Mouse (Mus musculus) midbrain, postnatal 0 days (tissue): ENCODE results near the gene Fcho2. TPM values are rescaled to one million over a fixed set of nuclear protein-coding genes. Genes with fewer than 3 reads are reported as not detected.

Experiments
- ATAC-seq: fragments of 200-750 bp; cut with Nextera tagmentation; 2 replicates; pipeline ENCODE4 v1.8.0; 2017; ENCODE audit warnings: moderate number of reproducible peaks, mild to moderate bottlenecking, moderate TSS enrichment, moderate library complexity; ENCODE audit not compliant: low FRiP score
- DNase-seq: peaks from one replicate; pipeline ENCODE4 v3.0.0-alpha.2; 2015; ENCODE audit warnings: low spot score
- H3K27ac ChIP-seq: fragments of 300-500 bp; sonication (generic); 2 replicates; pipeline ENCODE4 v1.5.1; 2014; ENCODE audit warnings: low read depth, mild to moderate bottlenecking, low read length, mixed read lengths
- H3K27me3 ChIP-seq: fragments of 300-500 bp; sonication (generic); 2 replicates; pipeline ENCODE4 v1.6.1; 2014; ENCODE audit warnings: low read length, control low read depth, mixed read lengths; ENCODE audit not compliant: insufficient read depth
- H3K36me3 ChIP-seq: fragments of 300-500 bp; sonication (generic); 2 replicates; pipeline ENCODE4 v1.6.1; 2014; ENCODE audit warnings: low read length, control low read depth, mixed read lengths; ENCODE audit not compliant: insufficient read depth
- H3K4me1 ChIP-seq: fragments of 300-500 bp; sonication (generic); 2 replicates; pipeline ENCODE4 v1.6.1; 2014; ENCODE audit warnings: mild to moderate bottlenecking, control low read depth, antibody characterized with exemption, low read length, mixed read lengths; ENCODE audit not compliant: insufficient read depth
- H3K4me2 ChIP-seq: fragments of 300-500 bp; sonication (generic); 2 replicates; pipeline ENCODE4 v1.6.1; 2014; ENCODE audit warnings: low read depth, mild to moderate bottlenecking, low read length, mixed read lengths; ENCODE audit not compliant: poor library complexity, severe bottlenecking
- H3K4me3 ChIP-seq: fragments of 300-500 bp; sonication (generic); 2 replicates; pipeline ENCODE4 v1.5.1; 2014; ENCODE audit warnings: low read depth, mild to moderate bottlenecking, low read length, moderate library complexity
- H3K9ac ChIP-seq: fragments of 300-500 bp; sonication (generic); replicated peaks from 2 replicates; pipeline ENCODE4 v1.6.1; 2014; ENCODE audit warnings: mild to moderate bottlenecking, low read length, moderate library complexity, mixed read lengths; ENCODE audit not compliant: poor library complexity, severe bottlenecking
- H3K9me3 ChIP-seq: fragments of 300-500 bp; sonication (generic); 2 replicates; pipeline ENCODE4 v1.6.1; 2016; ENCODE audit warnings: low read length, control low read depth
- CTCF ChIP-seq: IDR thresholded peaks from 2 replicates; pipeline ENCODE4 v1.5.1; 2016; ENCODE audit warnings: antibody characterized with exemption, mild to moderate bottlenecking
- WGBS: fragments of 180-500 bp; shearing (Covaris S2); extraction: QIAGEN DNeasy Blood & Tissue Kit; methylation state at CpG from one replicate; pipeline ENCODE4 v1.1.7; 2014; 5-methylcytosine and 5-hydroxymethylcytosine counted together
- polyA plus RNA-seq: library from polyadenylated mRNA; unstranded; fragments of >200 nt; fragmentation: Nextera tagmentation; extraction: Ambion mirVana; gene quantifications from 2 replicates; pipeline ENCODE4 v1.2.1, GENCODE M21; 2015
- total RNA-seq: library from RNA; depleted of rRNA; stranded (reverse); fragments of >200 nt; gene quantifications from 2 replicates; pipeline ENCODE4 v1.2.3, GENCODE M21; 2014

Fcho2 gene
- total and polyA plus RNA-seq, 2 experiments from 2014 or later, result 15.1 to 16.4 TPM

GRCm38 (mm10) chr13:98813167-98813566 is 2.1 kb downstream of the Fcho2 start:
- ATAC-seq, result no peak
- H3K4me2 ChIP-seq, result peak overlapping the region; percentile 56; the same call in 1 of the 2 replicates
- 75% methylated on average over 2 of the region's 2 CpGs for WGBS
- H3K27me3 ChIP-seq, result no peaks in the 10 kb centered on the region
- peak overlapping the region; percentile 96; the same call in 1 of the 2 replicates for H3K4me3 ChIP-seq
- H3K36me3 ChIP-seq, result no peaks in the 10 kb centered on the region
- H3K9ac ChIP-seq, result no peak overlapping the region
- no peak for DNase-seq
- no peak overlapping the region for H3K27ac ChIP-seq
- TF ChIP-seq CTCF, result no peak
- no peaks in the 10 kb centered on the region for H3K4me1 ChIP-seq
- no peaks in the 10 kb centered on the region for H3K9me3 ChIP-seq

- no peaks in the 10 kb centered on the region for H3K36me3 ChIP-seq
- H3K9ac ChIP-seq, result no peak overlapping the region
- no peaks in the 10 kb centered on the region for H3K4me1 ChIP-seq
- no peak overlapping the region for H3K27ac ChIP-seq
- 79% methylated on average over 4 of the region's 4 CpGs for whole genome bisulfite sequencing
- DNase-seq, result no peak
- no peaks in the 10 kb centered on the region for H3K27me3 ChIP-seq
- H3K4me2 ChIP-seq, result no peak overlapping the region
- ATAC-seq, result no peak
- TF ChIP-seq CTCF, result no peak
- H3K4me3 ChIP-seq, result no peak overlapping the region
- no peaks in the 10 kb centered on the region for H3K9me3 ChIP-seq
Observed at GRCm38 (mm10) chr13:98812285-98812684, 3.0 kb downstream of the Fcho2 start.

DNA sequence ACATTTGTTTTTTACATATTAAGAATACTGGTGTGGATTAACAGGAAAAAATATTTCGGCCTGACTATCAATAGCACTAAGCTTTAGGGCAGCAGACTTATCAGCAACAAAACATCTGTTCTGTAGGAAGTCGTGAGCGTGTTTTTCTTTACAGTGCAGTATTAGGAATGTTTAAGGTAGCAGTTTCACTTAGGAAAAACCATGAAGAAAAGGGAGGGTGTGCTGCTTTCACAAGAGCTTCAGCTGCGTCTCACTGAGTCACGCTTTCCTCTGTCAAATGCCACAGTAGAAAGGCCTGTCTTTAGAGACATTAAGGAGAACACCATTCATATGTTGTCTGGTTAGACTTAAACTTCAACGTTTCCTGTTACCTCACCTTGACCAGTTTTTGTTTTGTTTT is 5.1 kb downstream of the Fcho2 start:
- ATAC-seq (no peak), DNase-seq (no peak)
- WGBS, result 63% methylated on average over 6 of the region's 6 CpGs
- no peaks in the 10 kb centered on the region for H3K9me3 ChIP-seq
- H3K4me3 ChIP-seq, result no peak overlapping the region
- no peak overlapping the region for H3K9ac ChIP-seq
- H3K4me2 ChIP-seq, result no peak overlapping the region
- H3K27ac ChIP-seq, result no peak overlapping the region
- H3K27me3 ChIP-seq, result no peaks in the 10 kb centered on the region
- no peaks in the 10 kb centered on the region for H3K36me3 ChIP-seq
- no peaks in the 10 kb centered on the region for H3K4me1 ChIP-seq
- TF ChIP-seq CTCF, result no peak

DNA sequence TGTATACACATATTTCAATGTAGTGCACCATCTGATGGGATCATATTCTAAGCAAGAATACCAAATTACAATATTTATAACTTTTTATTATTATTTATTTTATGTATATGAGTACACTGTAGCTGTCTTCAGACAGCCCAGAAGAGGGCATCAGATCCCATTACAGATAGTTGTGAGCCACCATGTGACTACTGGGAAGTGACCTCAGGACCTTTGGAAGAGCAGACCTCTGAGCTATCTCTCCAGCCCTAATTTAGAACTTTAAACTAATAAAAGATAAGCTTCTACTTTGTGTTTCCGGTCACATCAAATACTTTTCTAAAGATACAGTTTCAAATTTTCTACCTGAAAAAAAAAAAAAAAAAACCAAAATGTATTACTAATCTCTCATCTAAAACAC is 6.2 kb downstream of the Fcho2 start:
- no peak overlapping the region for H3K4me2 ChIP-seq
- H3K4me1 ChIP-seq, result no peaks in the 10 kb centered on the region
- TF ChIP-seq CTCF, result no peak
- no peaks in the 10 kb centered on the region for H3K27me3 ChIP-seq
- no peak overlapping the region for H3K4me3 ChIP-seq
- ATAC-seq (no peak), DNase-seq (no peak)
- H3K9ac ChIP-seq, result no peak overlapping the region
- no peaks in the 10 kb centered on the region for H3K36me3 ChIP-seq
- no peak overlapping the region for H3K27ac ChIP-seq
- H3K9me3 ChIP-seq, result no peaks in the 10 kb centered on the region
- 97% methylated on average over 1 of the region's 1 CpGs for WGBS

GRCm38 (mm10) chr13:98804480-98804879 is 10.8 kb downstream of the Fcho2 start:
- no peak overlapping the region for H3K4me3 ChIP-seq
- no peak overlapping the region for H3K9ac ChIP-seq
- no peak for TF ChIP-seq CTCF
- DNase-seq (no peak), ATAC-seq (no peak)
- H3K4me1 ChIP-seq, result no peaks in the 10 kb centered on the region
- H3K27me3 ChIP-seq, result no peaks in the 10 kb centered on the region
- no peaks in the 10 kb centered on the region; the same call in 1 of the 2 replicates for H3K9me3 ChIP-seq
- H3K27ac ChIP-seq, result no peak overlapping the region
- peaks cover 7% of the 10 kb centered on the region; the same call in 1 of the 2 replicates for H3K36me3 ChIP-seq
- H3K4me2 ChIP-seq, result no peak overlapping the region
- 97% methylated on average over 1 of the region's 1 CpGs for WGBS

GRCm38 (mm10) chr13:98803699-98804098 is 11.6 kb downstream of the Fcho2 start:
- Histone ChIP-seq H3K36me3 (peaks cover 7% of the 10 kb centered on the region; the same call in 1 of the 2 replicates), H3K27ac (no peak overlapping the region), H3K9me3 (no peaks in the 10 kb centered on the region; the same call in 1 of the 2 replicates), H3K4me1 (no peaks in the 10 kb centered on the region), H3K4me3 (no peak overlapping the region), H3K4me2 (no peak overlapping the region), H3K9ac (no peak overlapping the region), H3K27me3 (no peaks in the 10 kb centered on the region)
- TF ChIP-seq CTCF, result no peak
- no peak for ATAC-seq
- no peak for DNase-seq
- WGBS, result 89% methylated on average over 4 of the region's 4 CpGs
